Mouse (Mus musculus): ENCODE results near the gene Mmp14. TPM values are rescaled to one million over a fixed set of nuclear protein-coding genes. Genes with fewer than 3 reads are reported as not detected.
A peak's percentile ranks its signal among the peaks of the same experiment; 100 is the strongest.

The Mmp14 gene
- polyA plus RNA-seq (2016; fragmentation: Nextera tagmentation; extraction: Ambion mirVana), result 113 and 117 TPM in 2 replicates

DNA sequence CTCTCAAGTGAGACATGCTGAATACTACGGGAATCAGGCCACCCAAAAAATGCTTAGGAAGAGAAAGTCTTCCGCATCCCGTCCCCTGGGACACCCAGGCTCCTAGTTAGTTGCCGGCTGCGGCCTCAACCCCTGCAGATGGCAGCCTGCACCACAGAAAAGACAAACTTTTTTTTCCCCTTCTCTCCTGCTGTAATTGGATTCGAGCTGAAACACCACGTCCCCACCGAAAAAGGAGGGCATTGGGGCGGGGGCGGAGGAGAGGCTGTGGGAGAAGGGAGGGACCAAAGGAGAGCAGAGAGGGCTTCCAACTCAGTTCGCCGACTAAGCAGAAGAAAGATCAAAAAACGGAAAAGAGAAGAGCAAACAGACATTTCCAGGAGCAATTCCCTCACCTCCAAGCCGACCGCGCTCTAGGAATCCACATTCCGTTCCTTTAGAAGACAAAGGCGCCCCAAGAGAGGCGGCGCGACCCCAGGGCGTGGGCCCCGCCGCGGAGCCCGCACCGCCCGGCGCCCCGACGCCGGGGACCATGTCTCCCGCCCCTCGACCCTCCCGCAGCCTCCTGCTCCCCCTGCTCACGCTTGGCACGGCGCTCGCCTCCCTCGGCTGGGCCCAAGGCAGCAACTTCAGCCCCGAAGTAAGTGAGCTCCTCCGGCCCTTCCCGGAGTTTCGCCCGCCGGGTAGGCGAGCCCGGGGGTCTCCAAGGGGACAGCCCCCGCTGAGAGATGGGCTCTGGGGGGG lies at the start of gene Mmp14:
Gene Mmp14, plus strand, starts transcription at position 279 of the 744 bp plus-strand sequence.
- Histone ChIP-seq H3K9ac (peak within 1 kb of the TSS; percentile 86), H3K9me3 (replicated peaks) (no peaks in the 10 kb centered on the region), H3K27ac (peak within 1 kb of the TSS; percentile 89), H3K36me3 (0 out of 2 replicates have a peak, but pooled peaks cover 4% of the 10 kb centered on the region), H3K4me2 (replicated peaks) (peak within 1 kb of the TSS; percentile 60), H3K27me3 (peaks cover 14% of the 10 kb centered on the region), H3K4me3 (peak within 1 kb of the TSS; percentile 67), H3K4me1 (peaks cover 48% of the 10 kb centered on the region)
- under 1% methylated on average over 49 of the region's 49 CpGs for WGBS
- ATAC-seq (ENCODE audit: low FRiP score), result peak; percentile 41

DNA sequence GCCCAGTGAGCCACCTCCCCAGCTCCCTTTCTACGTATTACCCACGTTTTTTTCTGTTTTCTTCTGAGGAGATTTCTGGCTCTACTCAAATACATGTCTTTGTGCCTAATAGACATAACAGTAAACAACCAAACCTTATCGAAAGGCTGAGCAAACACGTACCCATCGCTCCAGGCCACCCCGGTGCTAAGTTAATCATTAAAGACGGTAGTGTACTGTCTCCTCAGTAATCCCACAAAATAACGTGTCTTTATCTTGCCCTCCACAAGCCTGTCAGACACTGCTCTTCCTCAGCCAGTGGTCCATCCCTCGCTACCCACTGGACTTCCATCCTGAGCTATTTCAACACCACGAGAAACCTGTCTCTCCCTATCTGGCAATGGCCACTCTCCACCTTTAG lies 49.6 kb upstream of the Mmp14 start:
- Histone ChIP-seq H3K36me3 (no peaks in the 10 kb centered on the region), H3K4me3 (no peak overlapping the region), H3K4me1 (no peaks in the 10 kb centered on the region; the same call in 1 of the 2 replicates), H3K27me3 (no peaks in the 10 kb centered on the region), H3K4me2 (replicated peaks) (no peak overlapping the region), H3K27ac (no peak overlapping the region), H3K9ac (no peak overlapping the region), H3K9me3 (replicated peaks) (no peaks in the 10 kb centered on the region)
- no peak for ATAC-seq (ENCODE audit: low FRiP score)
- WGBS, result 83% methylated on average over 10 of the region's 10 CpGs

DNA sequence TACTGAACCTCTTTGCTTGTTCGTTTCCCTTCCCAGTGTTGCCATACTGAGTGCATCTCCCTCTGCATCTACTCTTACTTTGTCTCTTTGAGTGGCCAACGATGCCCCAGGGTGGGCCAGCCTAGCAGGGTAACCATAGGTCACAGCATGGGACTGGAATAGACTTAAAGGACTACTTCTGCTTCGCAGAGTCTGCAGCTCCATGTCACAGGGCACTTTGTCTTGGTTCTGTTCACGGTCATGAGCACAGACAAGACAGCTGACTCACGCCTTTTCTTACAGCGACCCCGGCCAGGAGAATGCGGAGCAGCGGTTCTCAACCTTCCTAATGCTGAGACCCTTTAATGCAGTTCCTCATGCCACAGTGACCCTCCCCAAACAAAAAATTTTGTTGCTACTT lies 48.8 kb upstream of the Mmp14 start:
- Histone ChIP-seq H3K9ac (no peak overlapping the region), H3K36me3 (no peaks in the 10 kb centered on the region), H3K27me3 (no peaks in the 10 kb centered on the region), H3K4me1 (no peaks in the 10 kb centered on the region; the same call in 1 of the 2 replicates), H3K4me3 (no peak overlapping the region), H3K9me3 (replicated peaks) (no peaks in the 10 kb centered on the region), H3K27ac (no peak overlapping the region), H3K4me2 (replicated peaks) (no peak overlapping the region)
- 49% methylated on average over 9 of the region's 9 CpGs for WGBS
- ATAC-seq (ENCODE audit: low FRiP score), result no peak

DNA sequence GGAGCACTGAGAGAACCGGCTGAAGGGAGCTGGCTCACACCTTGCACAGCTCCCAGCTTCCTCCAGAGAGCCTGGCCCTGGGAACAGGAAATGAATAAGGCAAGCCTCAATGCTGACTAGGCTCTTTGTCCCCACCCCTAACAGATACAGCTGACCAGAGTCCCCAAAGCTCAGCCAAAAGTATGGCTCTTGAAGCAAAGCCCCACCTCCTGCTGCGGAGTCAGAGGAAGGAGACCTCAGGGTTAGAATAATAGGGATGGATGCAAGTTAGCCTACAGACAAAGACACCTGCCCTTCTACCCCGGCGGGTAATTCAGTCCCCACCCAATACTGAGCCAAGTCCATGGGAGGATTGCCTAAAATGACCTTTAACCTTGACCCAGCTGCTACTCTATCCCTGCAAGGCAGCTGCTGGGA lies 48.0 kb upstream of the Mmp14 start:
- 51% methylated on average over 4 of the region's 4 CpGs for WGBS
- Histone ChIP-seq H3K27ac (no peak overlapping the region), H3K9ac (no peak overlapping the region), H3K27me3 (no peaks in the 10 kb centered on the region), H3K9me3 (replicated peaks) (no peaks in the 10 kb centered on the region), H3K36me3 (no peaks in the 10 kb centered on the region), H3K4me3 (no peak overlapping the region), H3K4me1 (no peaks in the 10 kb centered on the region; the same call in 1 of the 2 replicates), H3K4me2 (replicated peaks) (no peak overlapping the region)
- no peak for ATAC-seq (ENCODE audit: low FRiP score)

DNA sequence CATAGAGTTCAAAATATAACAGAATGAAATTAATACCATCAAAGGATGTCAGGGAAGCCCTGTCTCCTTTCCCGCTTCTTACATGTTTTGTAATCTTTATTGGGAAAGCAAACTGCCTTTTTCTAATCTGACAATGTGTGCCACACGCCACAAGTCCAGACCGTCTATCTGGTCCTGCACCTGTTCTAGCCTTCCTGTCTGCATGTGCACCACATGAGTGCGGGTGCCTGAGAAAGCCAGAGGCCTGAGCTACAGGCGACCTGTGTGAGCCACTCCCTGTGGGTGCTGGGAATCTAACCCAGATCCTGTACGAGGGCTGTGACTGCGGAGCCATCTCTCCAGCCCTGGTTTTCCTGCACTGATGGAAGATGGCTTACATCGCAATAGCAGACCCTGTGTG lies 47.0 kb upstream of the Mmp14 start:
- no peaks in the 10 kb centered on the region; the same call in 1 of the 2 replicates for H3K4me1 ChIP-seq
- H3K4me2 ChIP-seq (replicated peaks), result no peak overlapping the region
- H3K27me3 ChIP-seq, result no peaks in the 10 kb centered on the region
- H3K27ac ChIP-seq, result no peak overlapping the region
- ATAC-seq (ENCODE audit: low FRiP score), result no peak
- no peak overlapping the region for H3K9ac ChIP-seq
- WGBS, result 91% methylated on average over 8 of the region's 8 CpGs
- H3K4me3 ChIP-seq, result no peak overlapping the region
- no peaks in the 10 kb centered on the region for H3K9me3 ChIP-seq (replicated peaks)
- no peaks in the 10 kb centered on the region for H3K36me3 ChIP-seq

DNA sequence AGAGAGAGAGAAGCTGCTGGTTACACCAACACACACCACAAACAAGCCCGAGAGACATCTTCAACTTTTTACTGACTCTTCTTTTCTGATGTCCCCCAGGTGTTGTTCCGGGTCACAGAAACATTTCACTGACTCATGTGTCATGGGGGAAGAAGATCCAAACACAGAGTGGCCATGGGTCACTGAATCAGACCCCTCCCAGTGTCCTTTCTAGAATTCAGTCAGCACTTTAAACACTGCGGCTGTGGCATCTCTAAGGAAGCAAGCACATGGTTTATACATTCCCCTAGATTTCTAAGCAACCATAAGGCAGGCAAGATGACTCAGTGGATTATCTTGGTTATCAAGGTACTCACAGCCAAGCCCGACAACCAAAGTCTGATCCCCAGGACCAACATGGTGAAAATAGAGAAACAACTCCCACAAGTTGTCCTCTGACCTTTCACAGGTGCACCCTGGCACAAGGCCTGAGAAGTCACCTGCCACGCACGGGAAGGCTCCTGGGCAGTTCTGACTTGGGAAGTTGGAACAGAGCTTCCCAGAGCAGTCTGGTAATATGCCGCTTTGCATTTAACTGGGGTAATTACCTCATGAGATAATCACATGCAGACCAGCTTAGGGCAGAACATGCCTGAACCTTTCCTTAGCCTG lies 45.3 kb upstream of the Mmp14 start:
- no peak for ATAC-seq (ENCODE audit: low FRiP score)

DNA sequence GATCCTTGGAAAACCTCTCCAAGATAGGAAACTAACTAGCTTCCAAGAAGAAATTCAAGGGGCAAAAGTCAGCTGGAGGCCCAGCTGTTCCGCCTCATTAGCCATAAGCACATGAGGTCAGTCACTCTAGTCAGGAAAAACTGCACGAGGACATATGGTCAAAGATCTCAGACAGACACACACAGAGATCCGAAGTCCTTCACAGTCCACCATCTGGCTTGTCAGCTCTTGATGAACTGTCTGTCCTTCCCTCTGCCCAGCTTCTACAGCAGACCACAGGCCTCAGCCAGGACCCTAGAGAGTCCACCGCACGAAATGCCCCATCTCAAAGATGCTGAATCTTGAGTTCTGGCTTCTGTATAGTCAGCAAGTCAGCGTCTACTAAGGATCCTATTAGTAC lies 43.9 kb upstream of the Mmp14 start:
- Histone ChIP-seq H3K4me2 (replicated peaks) (no peak overlapping the region), H3K9ac (no peak overlapping the region), H3K4me3 (no peak overlapping the region), H3K27me3 (no peaks in the 10 kb centered on the region), H3K4me1 (no peaks in the 10 kb centered on the region; the same call in 1 of the 2 replicates), H3K9me3 (replicated peaks) (no peaks in the 10 kb centered on the region), H3K27ac (no peak overlapping the region), H3K36me3 (no peaks in the 10 kb centered on the region)
- WGBS, result 69% methylated on average over 6 of the region's 6 CpGs
- no peak for ATAC-seq (ENCODE audit: low FRiP score)

More for the DNA sequence above, 45.3 kb upstream of the Mmp14 start:
- H3K27me3 ChIP-seq, result no peaks in the 10 kb centered on the region
- no peaks in the 10 kb centered on the region for H3K36me3 ChIP-seq
- no peaks in the 10 kb centered on the region for H3K9me3 ChIP-seq (replicated peaks)
- H3K4me1 ChIP-seq, result no peaks in the 10 kb centered on the region; the same call in 1 of the 2 replicates
- H3K4me3 ChIP-seq, result no peak overlapping the region
- no peak overlapping the region for H3K27ac ChIP-seq
- no peak overlapping the region for H3K9ac ChIP-seq
- no peak overlapping the region for H3K4me2 ChIP-seq (replicated peaks)
- 80% methylated on average over 7 of the region's 7 CpGs for WGBS

DNA sequence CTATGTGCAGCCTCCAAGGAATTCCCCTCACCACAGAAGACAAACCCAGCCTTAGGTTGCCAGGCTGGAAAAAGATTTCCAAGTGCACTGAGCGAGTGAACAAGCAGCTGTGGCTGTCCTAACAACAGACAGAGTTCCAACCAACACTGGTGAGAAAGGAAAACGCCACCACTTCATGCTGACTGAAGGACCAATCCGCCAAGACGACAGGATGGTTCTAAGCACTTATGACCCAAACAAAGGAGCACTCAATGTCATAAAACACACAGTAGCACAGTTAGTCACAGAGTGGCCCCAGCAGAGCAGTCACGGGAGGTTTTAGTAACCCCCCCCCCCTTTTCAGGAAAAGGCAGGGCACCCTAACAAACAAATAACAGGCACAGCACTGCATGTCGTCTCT lies 40.6 kb upstream of the Mmp14 start:
- H3K9ac ChIP-seq, result no peak overlapping the region
- H3K27me3 ChIP-seq, result no peaks in the 10 kb centered on the region
- 76% methylated on average over 6 of the region's 6 CpGs for WGBS
- ATAC-seq (ENCODE audit: low FRiP score), result no peak
- H3K4me3 ChIP-seq, result no peak overlapping the region
- no peak overlapping the region for H3K27ac ChIP-seq
- no peaks in the 10 kb centered on the region for H3K9me3 ChIP-seq (replicated peaks)
- H3K4me2 ChIP-seq (replicated peaks), result no peak overlapping the region
- H3K36me3 ChIP-seq, result no peaks in the 10 kb centered on the region
- no peaks in the 10 kb centered on the region for H3K4me1 ChIP-seq

DNA sequence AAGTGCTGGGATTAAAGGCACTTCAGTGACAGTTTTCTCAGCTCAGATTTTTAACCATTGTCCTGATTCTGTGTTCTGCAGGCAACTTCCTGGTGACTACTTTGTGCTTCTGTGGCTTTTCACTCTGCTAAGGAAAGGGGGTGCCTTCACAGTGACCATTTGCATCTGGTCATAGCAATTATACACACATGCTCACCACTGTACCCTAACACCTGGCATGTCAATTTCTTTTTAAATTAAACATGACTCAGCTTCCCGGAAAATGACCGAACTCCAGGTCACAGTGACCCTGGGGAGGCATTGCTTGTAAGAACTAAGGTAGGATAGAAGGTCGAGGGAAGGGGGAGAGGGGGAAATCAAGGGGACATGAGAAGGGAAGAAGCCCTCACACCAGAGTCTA lies 37.6 kb upstream of the Mmp14 start:
- Histone ChIP-seq H3K4me2 (replicated peaks) (no peak overlapping the region), H3K36me3 (no peaks in the 10 kb centered on the region)
- 75% methylated on average over 3 of the region's 3 CpGs for WGBS

DNA sequence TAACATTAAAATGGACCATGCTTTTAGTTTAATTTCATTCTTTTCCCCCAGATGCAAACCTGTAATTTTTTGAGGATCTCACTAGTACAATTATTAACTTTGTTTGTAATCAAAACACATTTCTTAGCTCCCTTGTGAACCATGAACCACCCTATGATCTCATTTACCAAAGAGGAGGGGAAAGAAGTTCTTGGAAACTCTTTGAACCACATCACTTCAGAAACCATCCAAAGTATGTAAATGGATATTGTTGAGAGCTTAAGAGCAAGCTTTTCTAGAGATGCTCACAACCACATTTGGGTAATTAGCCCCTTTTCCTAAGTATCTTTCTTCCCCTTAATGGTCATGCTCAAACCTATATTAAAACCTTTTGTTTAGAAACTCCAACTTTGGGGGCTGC lies 37.1 kb upstream of the Mmp14 start:
- Histone ChIP-seq H3K27ac (no peak overlapping the region), H3K4me2 (replicated peaks) (no peak overlapping the region), H3K36me3 (no peaks in the 10 kb centered on the region), H3K4me1 (no peaks in the 10 kb centered on the region), H3K9ac (no peak overlapping the region), H3K9me3 (replicated peaks) (no peaks in the 10 kb centered on the region), H3K27me3 (no peaks in the 10 kb centered on the region), H3K4me3 (no peak overlapping the region)
- ATAC-seq (ENCODE audit: low FRiP score), result no peak

More for the DNA sequence above, 37.6 kb upstream of the Mmp14 start:
- Histone ChIP-seq H3K9me3 (replicated peaks) (no peaks in the 10 kb centered on the region), H3K9ac (no peak overlapping the region), H3K4me3 (no peak overlapping the region), H3K27ac (no peak overlapping the region), H3K27me3 (no peaks in the 10 kb centered on the region), H3K4me1 (no peaks in the 10 kb centered on the region)
- ATAC-seq (ENCODE audit: low FRiP score), result no peak

DNA sequence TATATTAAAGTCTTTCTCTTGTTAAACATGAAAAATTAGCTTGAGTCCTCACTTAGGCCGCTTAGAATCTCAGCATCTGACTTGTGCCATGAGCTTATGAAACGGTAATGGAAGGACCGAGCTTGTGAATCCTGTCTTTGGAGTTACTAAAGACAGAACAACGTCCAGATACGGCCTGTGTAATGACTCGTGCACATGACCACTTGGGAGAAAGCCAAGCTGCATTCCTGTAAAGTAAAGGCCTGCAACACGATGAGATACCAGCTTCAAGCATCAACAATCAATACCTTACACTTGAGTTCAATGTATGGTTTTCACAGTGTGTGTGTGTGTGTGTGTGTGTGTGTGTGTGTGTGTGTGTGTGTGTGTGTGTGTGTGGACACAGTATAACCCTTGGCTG lies 34.7 kb upstream of the Mmp14 start:
- Histone ChIP-seq H3K9me3 (replicated peaks) (no peaks in the 10 kb centered on the region), H3K27me3 (no peaks in the 10 kb centered on the region), H3K27ac (no peak overlapping the region), H3K4me2 (replicated peaks) (no peak overlapping the region), H3K4me3 (no peak overlapping the region), H3K4me1 (no peaks in the 10 kb centered on the region), H3K36me3 (no peaks in the 10 kb centered on the region), H3K9ac (no peak overlapping the region)
- WGBS, result 87% methylated on average over 7 of the region's 7 CpGs
- no peak for ATAC-seq (ENCODE audit: low FRiP score)

DNA sequence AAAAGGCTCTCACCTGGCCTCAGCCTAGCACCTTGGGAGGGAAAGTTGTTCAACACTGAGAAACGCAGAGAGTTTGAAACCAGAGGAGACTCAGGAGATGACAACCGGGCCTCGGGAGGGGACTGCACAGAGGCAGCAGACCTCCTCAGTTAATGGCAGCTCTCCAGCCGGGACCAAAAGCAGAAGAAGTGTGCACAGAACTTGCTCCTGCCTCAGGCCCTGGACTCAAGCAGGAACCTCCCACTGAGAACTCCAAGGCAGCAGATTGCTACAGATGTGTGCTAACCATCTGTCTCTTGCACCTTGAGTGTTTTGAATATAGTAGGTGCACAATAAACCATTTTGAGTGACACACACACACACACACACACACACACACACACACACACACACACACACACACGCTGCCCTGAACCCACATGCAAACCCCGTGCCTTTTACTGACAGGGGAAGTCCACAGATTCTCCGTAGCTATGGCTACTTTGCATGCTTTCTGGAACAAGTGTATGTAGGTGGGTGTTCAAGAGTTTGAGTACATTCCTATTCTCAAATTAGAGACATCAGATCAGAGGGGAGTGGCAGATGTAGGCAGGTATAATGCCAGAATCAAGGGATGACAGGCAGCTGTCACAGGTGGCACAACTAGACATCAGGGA lies 33.4 kb upstream of the Mmp14 start:
- no peak overlapping the region for H3K4me2 ChIP-seq (replicated peaks)
- ATAC-seq (ENCODE audit: low FRiP score), result no peak

More for the DNA sequence above, 33.4 kb upstream of the Mmp14 start:
- Histone ChIP-seq H3K4me1 (no peaks in the 10 kb centered on the region), H3K36me3 (no peaks in the 10 kb centered on the region), H3K27me3 (no peaks in the 10 kb centered on the region), H3K9me3 (replicated peaks) (no peaks in the 10 kb centered on the region), H3K4me3 (no peak overlapping the region), H3K27ac (no peak overlapping the region), H3K9ac (no peak overlapping the region)
- 76% methylated on average over 7 of the region's 7 CpGs for WGBS
